ENCODE assay signal across 9 mouse cellular contexts in the genomic region with DNA sequence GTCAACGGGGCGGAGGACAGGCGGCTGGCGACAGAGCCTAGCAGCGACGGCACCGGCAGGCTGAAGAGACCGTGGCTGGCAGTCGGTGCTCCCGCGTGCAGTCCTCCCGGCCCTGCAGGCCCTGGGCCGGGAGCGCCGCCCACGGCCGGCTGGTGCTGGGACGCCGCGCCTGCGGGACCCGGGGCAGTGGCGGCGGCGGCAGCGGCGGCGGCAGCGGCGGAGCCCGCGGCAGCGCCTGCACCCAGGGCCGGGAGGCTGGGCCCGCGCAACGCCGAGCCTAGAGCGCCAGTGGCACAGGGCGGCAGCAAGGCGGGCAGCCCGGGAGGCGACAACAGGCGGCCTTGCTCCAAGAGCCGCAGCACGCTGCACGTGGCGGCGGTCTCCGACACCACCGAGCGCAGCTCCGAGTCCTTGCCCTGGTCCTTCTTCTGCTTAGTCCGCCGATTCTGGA. TPM values are rescaled to one million over a fixed set of nuclear protein-coding genes. Genes with fewer than 3 reads are reported as not detected.
DNase-seq lines count a peak whose midpoint lies in the region; ATAC-seq and TF ChIP-seq lines count a peak whose summit lies in the region.
"Had no signal": no experiment of that assay in that cellular context is flagged by ENCODE, and none has a peak within 500 bp of the region (broad histone marks: within the 10 kb centered on the region; RNA-seq: fewer than 3 reads in every experiment).

No protein-coding gene starts in this region.

- H3K36me3 ChIP-seq in hindbrain, postnatal 0 days (ENCODE audit: insufficient read depth, low read length), result no peaks in the 10 kb centered on the region

- TF ChIP-seq CTCF in cerebellum, adult 2 months (IDR thresholded peaks at IDR 0.05; ENCODE audit: borderline replicate concordance, insufficient read depth, low read depth, low read length), result no peak
- TF ChIP-seq CTCF in hindbrain, postnatal 0 days (IDR thresholded peaks at IDR 0.05; ENCODE audit: low read depth), result no peak

- H3K27ac ChIP-seq in cerebellum, adult 2 months (ENCODE audit: insufficient read depth, low read length), result no peak overlapping the region
- no peak overlapping the region for H3K27ac ChIP-seq in hindbrain, postnatal 0 days

- no peaks in the 10 kb centered on the region for H3K9me3 ChIP-seq in hindbrain, postnatal 0 days (ENCODE audit: low read length)

- TF ChIP-seq POLR2A in cerebellum, adult 2 months (IDR thresholded peaks at IDR 0.05; ENCODE audit: borderline replicate concordance, insufficient read depth, low read length), result no peak

- peak; percentile 9 to 24 for DNase-seq in cerebellum, adult 2 months
- no peak for DNase-seq in cerebellum, adult 9-10 months
- DNase-seq in thymus, postnatal 4 days, result peak; percentile 26
- DNase-seq in thymus, postnatal 14 days, result no peak
- DNase-seq in hindbrain, postnatal 0 days (ENCODE audit: low spot score), result peak; percentile 26
- DNase-seq in lung, postnatal 36 days, result peak; percentile 6
- DNase-seq in yolk sac, embryonic 10.5 days (ENCODE audit: low spot score), result peak; percentile 36
- DNase-seq in thymus, postnatal 36 days, result no peak

- H3K4me1 ChIP-seq in cerebellum, adult 2 months (ENCODE audit: control insufficient read depth, insufficient read depth, low read length), result no peaks in the 10 kb centered on the region; the same call in 1 of the 2 replicates
- H3K4me1 ChIP-seq in hindbrain, postnatal 0 days (ENCODE audit: insufficient read depth, low read length), result peaks cover 6% of the 10 kb centered on the region; the same call in 1 of the 2 replicates

- peak; percentile 51; the same call in 1 of the 2 replicates for ATAC-seq in hindbrain, postnatal 0 days

- peaks cover 13% of the 10 kb centered on the region; the same call in 1 of the 2 replicates for H3K27me3 ChIP-seq in cerebellum, adult 2 months (ENCODE audit: control insufficient read depth, insufficient read depth, low read length)
- peaks cover 92% of the 10 kb centered on the region for H3K27me3 ChIP-seq in hindbrain, postnatal 0 days (ENCODE audit: insufficient read depth, low read length)

- no peak overlapping the region for H3K4me3 ChIP-seq in cerebellum, adult 2 months (replicated peaks; ENCODE audit: insufficient read depth, low read depth, low read length)
- H3K4me3 ChIP-seq in hindbrain, postnatal 0 days (ENCODE audit: low read length), result peak overlapping the region; percentile 29

- no peak overlapping the region for H3K9ac ChIP-seq in hindbrain, postnatal 0 days (replicated peaks; ENCODE audit: low read length)

- under 1% methylated on average over 55 of the region's 55 CpGs for WGBS in cerebellum, adult 2 months
- whole genome bisulfite sequencing in hindbrain, postnatal 0 days, result under 1% methylated on average over 43 of the region's 55 CpGs

- peak overlapping the region; percentile 49 for H3K4me2 ChIP-seq in hindbrain, postnatal 0 days (ENCODE audit: low read depth, low read length)

RNA-seq across cellular contexts. Expression of a gene that starts 3.5 kb away (rescaled TPM):
- polyA plus RNA-seq in cerebellum, adult 2 months (2012; rRNA removed), result 0.26 TPM in 1 of 2 replicates, not detected in the other
- not detected in 2 replicates for total RNA-seq in hindbrain, postnatal 0 days (2014; rRNA removed)
- not detected in 2 replicates for polyA plus RNA-seq in hindbrain, postnatal 0 days (2015; fragmentation: Nextera tagmentation; extraction: Ambion mirVana)

RNA-seq across cellular contexts. Expression of a gene that starts 52.7 kb away (rescaled TPM):
- polyA plus RNA-seq in cerebellum, adult 2 months (2012; rRNA removed), result 0.03 TPM in 1 of 2 replicates, not detected in the other
- total RNA-seq in hindbrain, postnatal 0 days (2014; rRNA removed), result not detected in 2 replicates
- 0.05 TPM in 1 of 2 replicates, not detected in the other for polyA plus RNA-seq in hindbrain, postnatal 0 days (2015; fragmentation: Nextera tagmentation; extraction: Ambion mirVana)
- polyA plus RNA-seq: cortical plate, adult 2 months had no signal

Comparison
In these comparisons a context has a peak if more than half of its experiments do, and no peak if none do; other contexts are left out.
1. DNase-seq: peak in cerebellum, adult 2 months (2 of 2), thymus, postnatal 4 days (single experiment), hindbrain, postnatal 0 days (single experiment), lung, postnatal 36 days (single experiment) and yolk sac, embryonic 10.5 days (single experiment); none in cerebellum, adult 9-10 months (single experiment), thymus, postnatal 14 days (single experiment) and thymus, postnatal 36 days (0 of 2).